Mouse (Mus musculus) olfactory bulb, adult 2 months (tissue): ENCODE results near the gene Polr1d.

Experiments
- CTCF ChIP-seq: fragments of 200-500 bp; IDR thresholded peaks from 2 replicates; pipeline ENCODE4 v1.5.1; 2012; ENCODE audit warnings: low read depth, mild to moderate bottlenecking, low read length, moderate library complexity; ENCODE audit not compliant: insufficient read depth
- POLR2A ChIP-seq: fragments of 200-500 bp; IDR thresholded peaks from 2 replicates; pipeline ENCODE4 v1.6.1; 2012; ENCODE audit warnings: mild to moderate bottlenecking, low read depth, low read length, moderate library complexity; ENCODE audit not compliant: insufficient read depth

- TF ChIP-seq CTCF (no peak), POLR2A (no peak)
Observed at GRCm38 (mm10) chr5:147053481-147053880, 23.4 kb upstream of the Polr1d start.
